Mouse (Mus musculus): ENCODE data around the gene Gm20517.

GRCm38 (mm10) chr17:47698156-47698555 is 86.8 kb downstream of the Gm20517 start:
- no peak for TF ChIP-seq CTCF (IDR thresholded peaks at IDR 0.05; ENCODE audit: low read depth, low read length)
- TF ChIP-seq EP300 (IDR thresholded peaks at IDR 0.05; ENCODE audit: insufficient read depth, low read depth, low read length): no peak
